Mouse (Mus musculus) liver, embryonic 12.5 days (tissue): ENCODE measurements around the gene Flnb. TPM values are rescaled to one million over a fixed set of nuclear protein-coding genes. Genes with fewer than 3 reads are reported as not detected.

Source experiments
- ATAC-seq: fragments of 200-750 bp; cut with Nextera tagmentation; 2 replicates; pipeline ENCODE4 v1.8.0; 2017; ENCODE audit warnings: moderate number of reproducible peaks, mild to moderate bottlenecking, moderate library complexity
- H3K27ac ChIP-seq: fragments of 300-500 bp; sonication (generic); 2 replicates; pipeline ENCODE4 v1.5.1; 2016; ENCODE audit warnings: mild to moderate bottlenecking
- H3K27me3 ChIP-seq: fragments of 300-500 bp; sonication (generic); replicated peaks from 2 replicates; pipeline ENCODE4 v1.6.1; 2016; ENCODE audit warnings: mild to moderate bottlenecking, moderate library complexity
- H3K36me3 ChIP-seq: fragments of 300-500 bp; sonication (generic); 2 replicates; pipeline ENCODE4 v1.6.1; 2016; ENCODE audit warnings: mild to moderate bottlenecking, moderate library complexity
- H3K4me1 ChIP-seq: fragments of 300-500 bp; sonication (generic); 2 replicates; pipeline ENCODE4 v1.6.1; 2016
- H3K4me2 ChIP-seq: fragments of 300-500 bp; sonication (generic); 2 replicates; pipeline ENCODE4 v1.6.1; 2016; ENCODE audit warnings: mild to moderate bottlenecking, moderate library complexity
- H3K4me3 ChIP-seq: fragments of 300-500 bp; sonication (generic); 2 replicates; pipeline ENCODE4 v1.5.1; 2016; ENCODE audit warnings: mild to moderate bottlenecking, moderate library complexity
- H3K9ac ChIP-seq: fragments of 300-500 bp; sonication (generic); 2 replicates; pipeline ENCODE4 v1.6.1; 2016; ENCODE audit warnings: mild to moderate bottlenecking, moderate library complexity
- H3K9me3 ChIP-seq: fragments of 300-500 bp; sonication (generic); replicated peaks from 2 replicates; pipeline ENCODE4 v1.6.1; 2016; ENCODE audit warnings: mild to moderate bottlenecking, moderate library complexity
- WGBS: fragments of 180-500 bp; shearing (Covaris S2); methylation state at CpG from one replicate; pipeline ENCODE4 v1.1.7; 2016; ENCODE audit not compliant: insufficient replicate concordance; 5-methylcytosine and 5-hydroxymethylcytosine counted together
- polyA plus RNA-seq: library from polyadenylated mRNA; unstranded; fragments of >200 nt; fragmentation: Nextera tagmentation; extraction: Ambion mirVana; gene quantifications from 2 replicates; pipeline ENCODE4 v1.2.1, GENCODE M21; 2016

The Flnb gene
- polyA plus RNA-seq, 1 experiment from 2014 or later = 7.4 TPM

DNA sequence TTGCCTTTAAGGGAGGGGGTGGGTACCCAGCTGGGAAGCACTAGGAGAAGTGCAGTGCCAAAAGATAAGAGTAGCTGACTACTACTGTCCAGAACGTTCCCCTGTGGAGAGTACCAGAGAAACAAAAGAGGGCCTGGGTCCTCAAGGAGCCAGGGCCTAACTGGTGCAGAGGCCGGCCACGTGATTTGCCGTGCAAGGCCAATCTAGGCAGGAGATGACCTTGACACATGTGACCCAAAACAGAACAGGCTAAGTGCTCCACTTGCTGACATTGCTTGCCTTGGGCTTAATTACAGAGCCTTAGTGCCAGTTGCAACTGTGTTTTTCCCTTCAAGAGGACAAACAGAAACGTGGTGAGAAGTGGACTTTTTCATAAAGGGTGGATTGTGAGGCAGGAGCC lies 123.7 kb downstream of the Flnb start:
- Histone ChIP-seq H3K4me1 (peaks cover 10% of the 10 kb centered on the region; the same call in 1 of the 2 replicates), H3K4me2 (no peak overlapping the region), H3K4me3 (no peak overlapping the region), H3K9ac (no peak overlapping the region), H3K27ac (no peak overlapping the region), H3K9me3 (no peaks in the 10 kb centered on the region), H3K36me3 (peaks cover 42% of the 10 kb centered on the region), H3K27me3 (no peaks in the 10 kb centered on the region)
- no peak for ATAC-seq
- WGBS = 50% methylated on average over 5 of the region's 5 CpGs

DNA sequence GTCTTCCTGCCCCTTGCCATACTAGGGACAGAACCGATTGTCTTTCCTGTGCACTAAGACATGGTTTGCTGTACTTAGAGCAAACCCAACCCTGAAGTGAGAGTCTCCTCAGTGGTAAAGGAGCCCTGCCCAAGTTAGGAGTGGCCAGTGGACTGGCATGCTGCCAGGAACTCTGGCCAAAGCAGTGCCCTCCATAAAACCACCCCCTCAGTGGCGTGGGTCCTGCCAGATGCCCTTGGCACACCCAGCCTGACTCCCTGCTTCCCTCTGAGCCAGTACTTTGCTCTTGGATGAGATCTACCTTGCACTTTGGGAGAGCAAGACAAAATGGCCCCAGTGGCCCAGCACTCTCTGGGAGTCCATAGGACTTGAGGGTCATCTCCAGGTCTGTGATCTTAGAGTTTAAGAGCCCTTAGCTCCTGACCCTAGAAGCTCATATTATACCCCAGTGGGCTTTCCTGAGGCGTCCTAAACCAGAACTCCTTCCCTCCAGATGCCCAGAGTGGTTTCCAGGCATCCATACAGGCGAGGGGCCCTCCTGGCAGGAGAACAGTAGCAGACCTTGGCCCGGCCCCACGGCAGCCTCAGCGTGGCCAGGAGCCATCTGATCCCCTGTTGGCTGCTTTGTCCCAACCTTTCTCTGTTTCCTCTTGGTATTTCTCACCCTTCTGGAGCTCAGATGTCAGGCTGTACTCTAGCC lies 125.5 kb downstream of the Flnb start:
- ATAC-seq = no peak
- Histone ChIP-seq H3K9me3 (no peaks in the 10 kb centered on the region), H3K4me2 (no peak overlapping the region), H3K4me1 (peaks cover 5% of the 10 kb centered on the region; the same call in 1 of the 2 replicates), H3K9ac (no peak overlapping the region), H3K27ac (0 out of 2 replicates have a peak overlapping the region, but pooled peaks have one; percentile 49), H3K4me3 (no peak overlapping the region), H3K27me3 (no peaks in the 10 kb centered on the region), H3K36me3 (peaks cover 43% of the 10 kb centered on the region)
- WGBS = 65% methylated on average over 7 of the region's 7 CpGs

DNA sequence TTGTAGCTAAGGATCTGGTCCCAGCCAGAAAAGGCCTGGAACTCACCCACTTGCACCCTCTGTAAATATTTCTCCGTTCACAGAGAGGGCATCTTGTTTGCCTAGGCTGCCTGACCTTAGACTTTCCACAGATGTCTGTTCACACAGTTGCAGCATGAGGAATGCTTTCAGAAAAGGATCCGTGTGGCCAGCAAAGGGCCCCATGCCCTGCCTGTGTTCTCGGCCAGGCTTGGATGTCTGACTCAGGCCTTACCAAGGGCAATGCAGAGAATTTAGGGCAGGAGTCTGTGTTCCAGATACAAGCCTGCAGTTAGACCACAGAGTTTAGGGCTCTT lies 126.0 kb downstream of the Flnb start:
- no peak overlapping the region for H3K4me2 ChIP-seq
- H3K4me1 ChIP-seq = peaks cover 5% of the 10 kb centered on the region; the same call in 1 of the 2 replicates
- no peaks in the 10 kb centered on the region for H3K27me3 ChIP-seq
- no peak overlapping the region for H3K9ac ChIP-seq
- ATAC-seq = no peak
- no peak overlapping the region for H3K27ac ChIP-seq
- peaks cover 48% of the 10 kb centered on the region for H3K36me3 ChIP-seq
- no peak overlapping the region for H3K4me3 ChIP-seq
- no peaks in the 10 kb centered on the region for H3K9me3 ChIP-seq
- WGBS = 75% methylated on average over 3 of the region's 3 CpGs

DNA sequence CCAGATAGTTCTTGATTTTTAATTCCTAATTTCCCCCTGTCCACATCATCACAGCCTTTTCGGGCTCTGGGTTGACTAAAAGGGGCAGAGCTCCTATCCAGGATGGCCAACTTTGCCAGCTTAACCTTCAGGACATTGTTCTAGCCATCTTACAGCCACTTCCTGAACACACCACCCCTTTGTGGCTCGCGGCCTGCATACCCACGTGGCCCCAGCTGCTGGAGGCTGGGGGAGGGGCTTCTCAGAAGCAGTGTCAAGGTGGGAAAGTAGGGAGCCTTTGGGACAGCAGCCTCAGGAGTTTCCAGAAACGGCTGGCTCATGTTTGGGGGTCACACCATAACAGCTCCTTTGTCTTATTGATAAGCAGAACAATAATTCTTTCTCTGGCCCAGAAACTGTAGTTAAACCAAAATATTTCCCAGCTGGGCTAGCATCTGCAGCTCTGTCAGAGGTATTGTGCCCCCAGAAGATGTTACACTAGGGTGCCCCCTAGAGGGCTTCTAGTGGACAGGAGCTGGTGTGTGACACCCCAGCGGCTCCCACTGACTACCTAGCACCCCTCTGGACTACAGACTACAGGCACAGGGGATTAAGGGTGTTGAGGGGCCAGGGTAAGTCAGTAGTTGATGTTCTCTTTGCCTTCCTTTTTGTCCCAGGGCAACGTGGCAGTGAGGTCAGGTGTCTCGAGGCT lies 126.7 kb downstream of the Flnb start:
- no peak overlapping the region for H3K4me2 ChIP-seq
- H3K4me3 ChIP-seq = no peak overlapping the region
- 38% methylated on average over 8 of the region's 8 CpGs for WGBS
- no peak overlapping the region for H3K27ac ChIP-seq
- H3K9me3 ChIP-seq = no peaks in the 10 kb centered on the region
- 0 out of 2 replicates have a peak, but pooled peaks have one; percentile 33 for ATAC-seq
- peaks cover 5% of the 10 kb centered on the region; the same call in 1 of the 2 replicates for H3K4me1 ChIP-seq
- no peaks in the 10 kb centered on the region for H3K27me3 ChIP-seq
- no peak overlapping the region for H3K9ac ChIP-seq
- peaks cover 55% of the 10 kb centered on the region for H3K36me3 ChIP-seq

DNA sequence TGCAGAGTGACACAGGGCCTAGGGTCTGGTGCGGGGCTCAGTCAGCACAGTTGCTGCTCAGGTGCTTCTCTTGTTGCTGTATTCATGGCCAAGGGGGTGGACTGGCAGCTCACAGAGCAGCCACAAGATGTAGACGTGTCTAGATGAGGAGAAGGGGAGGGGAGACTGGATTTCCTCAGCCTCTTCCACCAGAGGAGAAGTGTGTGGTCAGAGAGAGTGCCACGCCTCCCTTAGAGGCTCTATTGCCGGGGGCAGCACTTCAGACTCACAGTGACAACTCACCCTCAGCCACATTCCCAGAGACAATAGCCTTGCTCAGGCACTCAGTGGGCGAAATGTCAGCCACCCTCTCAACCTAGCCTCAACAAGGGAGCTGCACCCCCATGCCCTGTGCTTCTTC lies 127.5 kb downstream of the Flnb start:
- ATAC-seq = no peak
- Histone ChIP-seq H3K4me2 (no peak overlapping the region), H3K4me1 (peaks cover 5% of the 10 kb centered on the region; the same call in 1 of the 2 replicates), H3K27me3 (no peaks in the 10 kb centered on the region), H3K4me3 (no peak overlapping the region), H3K9me3 (no peaks in the 10 kb centered on the region), H3K27ac (no peak overlapping the region), H3K9ac (no peak overlapping the region), H3K36me3 (peaks cover 59% of the 10 kb centered on the region)
- WGBS = 50% methylated on average over 5 of the region's 5 CpGs

DNA sequence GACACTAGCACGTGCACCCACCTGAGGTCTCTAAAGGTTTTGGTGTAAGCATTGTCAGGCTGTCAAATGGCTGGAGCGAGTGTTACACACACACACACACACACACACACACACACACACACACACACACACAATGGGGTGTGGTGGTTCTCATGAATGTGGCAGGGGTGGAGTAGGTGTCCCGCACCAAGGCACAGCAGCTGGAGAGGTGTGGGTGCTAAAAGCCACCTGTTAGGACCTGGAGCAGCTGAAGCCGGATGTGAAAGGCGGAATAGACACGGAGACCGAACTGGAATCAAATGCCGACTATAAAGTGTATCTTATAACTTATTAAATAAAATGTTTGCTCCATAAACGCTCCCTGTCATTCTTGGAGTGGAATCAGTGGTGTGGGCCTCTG lies 133.5 kb downstream of the Flnb start:
- whole genome bisulfite sequencing = 79% methylated on average over 9 of the region's 9 CpGs
- H3K9ac ChIP-seq = no peak overlapping the region
- H3K4me2 ChIP-seq = no peak overlapping the region
- no peaks in the 10 kb centered on the region for H3K27me3 ChIP-seq
- H3K4me3 ChIP-seq = no peak overlapping the region
- H3K36me3 ChIP-seq = peaks cover 27% of the 10 kb centered on the region
- no peak for ATAC-seq
- no peaks in the 10 kb centered on the region for H3K9me3 ChIP-seq
- H3K27ac ChIP-seq = no peak overlapping the region
- H3K4me1 ChIP-seq = peaks cover 9% of the 10 kb centered on the region

DNA sequence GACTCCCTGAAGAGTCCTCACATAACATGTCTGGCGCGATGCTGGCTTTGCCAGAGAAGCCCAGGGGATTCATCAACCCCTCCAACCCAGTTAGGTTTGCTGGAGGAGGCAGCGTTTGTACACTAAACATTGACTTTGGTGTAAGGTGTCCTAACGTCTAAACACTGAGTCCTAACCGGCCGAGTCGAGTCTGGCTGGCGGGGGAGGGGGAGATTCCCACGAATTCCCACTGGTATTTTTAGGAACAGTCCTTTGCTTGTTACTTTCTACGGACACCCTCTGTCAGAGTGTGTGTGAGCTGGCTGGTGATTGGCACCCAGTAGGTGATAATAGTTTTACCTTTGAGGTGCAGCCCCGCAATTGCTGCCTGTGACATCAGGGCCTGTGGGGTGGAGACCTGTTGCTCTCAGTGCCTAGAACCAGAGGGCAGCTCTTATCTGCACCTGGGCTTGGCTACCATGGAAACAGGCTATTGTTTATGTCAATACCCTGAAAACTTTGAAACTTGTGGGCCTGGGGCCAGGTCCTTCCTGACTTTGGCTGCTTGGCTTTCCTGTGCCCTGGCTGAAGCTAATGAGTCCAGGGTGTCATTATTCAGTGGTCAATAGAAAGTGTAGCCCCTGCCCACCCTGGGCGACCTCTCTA lies 135.0 kb downstream of the Flnb start:
- ATAC-seq = peak; percentile 76
- Histone ChIP-seq H3K27me3 (no peaks in the 10 kb centered on the region), H3K9ac (no peak overlapping the region), H3K9me3 (no peaks in the 10 kb centered on the region), H3K4me2 (no peak overlapping the region), H3K4me3 (no peak overlapping the region), H3K27ac (peak overlapping the region; percentile 72), H3K36me3 (peaks cover 27% of the 10 kb centered on the region), H3K4me1 (peaks cover 9% of the 10 kb centered on the region)
- WGBS = 45% methylated on average over 12 of the region's 12 CpGs

DNA sequence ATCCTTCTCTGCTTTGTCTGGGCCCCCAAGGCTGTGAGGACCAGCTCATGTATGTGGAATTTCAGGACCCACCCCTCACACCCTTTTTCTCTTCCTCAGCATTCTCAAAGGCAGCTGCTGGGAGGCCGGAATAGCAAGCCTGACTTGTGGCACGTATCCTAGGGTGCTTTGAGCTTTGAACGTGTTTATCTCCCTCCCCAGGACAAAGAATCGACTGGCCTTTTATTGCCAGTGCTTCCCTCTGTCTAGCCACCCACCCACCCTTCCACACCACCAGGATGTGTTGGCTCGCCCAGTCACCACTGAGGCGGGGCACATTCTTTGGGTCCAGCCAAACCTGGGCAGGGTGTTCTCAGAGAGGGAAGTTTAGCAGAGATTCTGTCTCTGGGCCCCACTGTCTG lies 136.3 kb downstream of the Flnb start:
- no peaks in the 10 kb centered on the region for H3K9me3 ChIP-seq
- H3K27me3 ChIP-seq = no peaks in the 10 kb centered on the region
- WGBS = 38% methylated on average over 6 of the region's 6 CpGs
- H3K4me2 ChIP-seq = no peak overlapping the region
- H3K4me1 ChIP-seq = peaks cover 9% of the 10 kb centered on the region
- H3K27ac ChIP-seq = no peak overlapping the region
- H3K9ac ChIP-seq = no peak overlapping the region
- no peak overlapping the region for H3K4me3 ChIP-seq
- H3K36me3 ChIP-seq = peaks cover 18% of the 10 kb centered on the region
- ATAC-seq = no peak

DNA sequence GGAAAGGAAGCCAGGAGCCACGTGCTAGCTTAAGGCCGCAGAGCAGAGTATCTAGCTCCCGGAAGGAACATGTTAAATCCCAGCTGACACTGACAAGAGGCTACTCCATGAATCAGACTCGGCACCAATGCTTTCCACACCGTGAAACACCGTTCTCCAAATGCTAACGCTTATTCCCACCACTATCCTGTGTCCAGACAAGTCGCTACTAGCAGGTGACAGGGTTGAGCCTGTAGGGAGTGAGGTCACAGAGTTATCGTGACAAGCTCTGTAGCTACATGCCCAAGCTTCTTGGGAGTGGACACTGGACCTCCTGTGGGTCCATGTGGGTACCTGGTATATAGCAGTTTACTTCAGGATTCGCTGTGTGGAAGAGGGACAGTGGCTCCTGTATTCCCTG lies 138.7 kb downstream of the Flnb start:
- H3K4me3 ChIP-seq = no peak overlapping the region
- 77% methylated on average over 10 of the region's 10 CpGs for WGBS
- H3K27me3 ChIP-seq = no peaks in the 10 kb centered on the region
- H3K9ac ChIP-seq = no peak overlapping the region
- H3K9me3 ChIP-seq = no peaks in the 10 kb centered on the region
- H3K4me1 ChIP-seq = peaks cover 9% of the 10 kb centered on the region
- H3K4me2 ChIP-seq = no peak overlapping the region
- no peak overlapping the region for H3K27ac ChIP-seq
- H3K36me3 ChIP-seq = no peaks in the 10 kb centered on the region
- ATAC-seq = no peak

DNA sequence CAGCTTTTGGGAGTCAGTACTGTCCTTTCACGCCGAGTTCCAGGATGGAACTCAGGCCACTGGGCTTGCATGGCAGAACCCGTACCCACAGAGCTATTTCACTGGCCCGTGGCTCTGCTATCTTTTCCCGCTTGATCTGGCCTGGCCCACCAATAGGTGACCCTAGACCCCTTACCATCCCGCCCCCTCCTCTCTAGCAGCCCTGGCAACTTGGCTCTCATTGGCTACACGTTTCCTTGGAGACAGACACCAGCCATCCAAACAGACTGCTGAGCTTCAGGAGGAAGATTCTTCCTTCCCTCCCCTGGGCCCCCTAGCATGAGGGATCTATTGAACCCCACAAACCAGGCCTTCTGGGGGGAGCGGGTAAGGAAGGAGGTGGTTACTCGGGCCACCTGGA lies 139.3 kb downstream of the Flnb start, which contains the start of gene Gm45521:
Gene Gm45521 (plus strand): TSS at position 240 of the 400 bp plus-strand sequence.
- ATAC-seq = no peak
- Histone ChIP-seq H3K9me3 (no peaks in the 10 kb centered on the region), H3K27ac (no peak within 1 kb of the TSS), H3K4me2 (no peak within 1 kb of the TSS), H3K4me3 (no peak within 1 kb of the TSS), H3K36me3 (no peaks in the 10 kb centered on the region), H3K9ac (no peak within 1 kb of the TSS), H3K27me3 (no peaks in the 10 kb centered on the region), H3K4me1 (peaks cover 9% of the 10 kb centered on the region)
- 65% methylated on average over 9 of the region's 9 CpGs for WGBS

DNA sequence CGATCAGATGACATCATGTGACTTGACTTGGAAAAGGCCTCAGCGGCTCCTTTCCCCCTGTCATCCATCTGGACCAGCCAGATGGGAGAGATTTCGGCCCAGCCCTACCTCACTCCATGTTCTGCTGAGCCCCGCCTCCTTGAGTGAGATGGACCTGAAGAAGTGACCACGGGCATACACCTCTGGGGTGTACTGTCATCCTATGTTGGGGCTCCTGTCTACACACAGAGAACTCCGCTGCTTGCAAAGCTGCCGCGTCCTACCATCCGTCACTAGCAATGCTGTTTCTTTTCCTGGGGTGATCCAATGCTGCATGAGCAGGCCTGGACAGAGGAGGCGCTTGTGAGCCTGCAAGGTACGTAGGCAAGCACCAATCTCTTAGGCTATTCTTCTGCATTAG lies 142.9 kb downstream of the Flnb start:
- Histone ChIP-seq H3K4me2 (no peak overlapping the region), H3K27ac (no peak overlapping the region), H3K36me3 (no peaks in the 10 kb centered on the region), H3K9me3 (no peaks in the 10 kb centered on the region), H3K4me1 (no peaks in the 10 kb centered on the region), H3K27me3 (no peaks in the 10 kb centered on the region), H3K4me3 (no peak overlapping the region), H3K9ac (no peak overlapping the region)
- no peak for ATAC-seq
- 53% methylated on average over 11 of the region's 11 CpGs for WGBS

DNA sequence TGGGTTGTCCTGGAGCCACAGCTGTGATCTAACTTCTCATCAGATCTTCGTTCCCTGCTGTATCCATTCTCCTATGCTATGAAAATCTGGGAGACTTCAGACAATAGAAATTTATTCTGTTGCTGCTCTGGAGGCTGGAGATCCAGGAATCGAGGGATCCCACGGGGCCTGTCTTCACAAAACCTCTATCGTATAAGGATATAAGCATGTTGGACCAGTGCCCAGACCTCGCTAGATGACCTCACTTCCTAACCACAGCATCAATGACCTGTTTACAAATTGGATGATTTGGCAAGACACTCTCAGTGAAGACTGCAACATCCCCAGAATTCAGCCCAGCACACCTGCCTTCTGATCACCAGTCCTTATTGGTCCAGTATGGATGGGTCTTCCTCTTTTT lies 144.0 kb downstream of the Flnb start:
- no peak for ATAC-seq
- no peaks in the 10 kb centered on the region for H3K9me3 ChIP-seq
- 64% methylated on average over 5 of the region's 5 CpGs for WGBS
- no peaks in the 10 kb centered on the region for H3K4me1 ChIP-seq
- no peak overlapping the region for H3K4me3 ChIP-seq
- no peak overlapping the region for H3K9ac ChIP-seq
- H3K4me2 ChIP-seq = no peak overlapping the region
- H3K36me3 ChIP-seq = no peaks in the 10 kb centered on the region
- no peak overlapping the region for H3K27ac ChIP-seq
- no peaks in the 10 kb centered on the region for H3K27me3 ChIP-seq
